Mouse (Mus musculus): ENCODE measurements around the gene Fam78a. TPM values are rescaled to one million over a fixed set of nuclear protein-coding genes. Genes with fewer than 3 reads are reported as not detected.

The Fam78a gene
- total and polyA plus RNA-seq, 2 experiments from 2014 or later = 18.0 to 28.7 TPM

GRCm38 (mm10) chr2:32096122-32096420, 11.4 kb upstream of the Fam78a start:
- Histone ChIP-seq H3K27me3 (ENCODE audit: control insufficient read depth, insufficient read depth, low read length) (no peaks in the 10 kb centered on the region), H3K4me1 (ENCODE audit: control insufficient read depth, insufficient read depth) (peaks cover 18% of the 10 kb centered on the region), H3K27ac (ENCODE audit: low read depth) (peak overlapping the region; percentile 83), H3K4me3 (ENCODE audit: low read depth, low read length) (peak overlapping the region; percentile 54), H3K9me3 (replicated peaks; ENCODE audit: control insufficient read depth, low read length) (no peaks in the 10 kb centered on the region), H3K9ac (replicated peaks; ENCODE audit: low read depth, low read length) (peak overlapping the region; percentile 68), H3K4me2 (ENCODE audit: low read depth, low read length) (peak overlapping the region; percentile 85), H3K36me3 (replicated peaks; ENCODE audit: control insufficient read depth, insufficient read depth, low read length) (0 out of 2 replicates have a peak, but pooled peaks cover 4% of the 10 kb centered on the region)
- ATAC-seq (ENCODE audit: insufficient read depth, low read depth) (peak; percentile 25; the same call in 1 of the 2 replicates), DNase-seq (ENCODE audit: low spot score) (no peak)
- WGBS = 69% methylated on average over 10 of the region's 10 CpGs
- TF ChIP-seq CTCF (IDR thresholded peaks at IDR 0.05; ENCODE audit: low read depth) = no peak
- no peak for TF ChIP-seq EP300 (IDR thresholded peaks at IDR 0.05; ENCODE audit: low read depth)

- DNase-seq (ENCODE audit: low spot score) (peak; percentile 89), ATAC-seq (ENCODE audit: insufficient read depth, low read depth) (peak; percentile 92)
- H3K9ac ChIP-seq (replicated peaks; ENCODE audit: low read depth, low read length) = peak within 1 kb of the TSS; percentile 68
- H3K27ac ChIP-seq (ENCODE audit: low read depth) = peak within 1 kb of the TSS; percentile 83
- 0 out of 2 replicates have a peak, but pooled peaks cover under 1% of the 10 kb centered on the region for H3K36me3 ChIP-seq (replicated peaks; ENCODE audit: control insufficient read depth, insufficient read depth, low read length)
- WGBS = 25% methylated on average over 22 of the region's 22 CpGs
- no peaks in the 10 kb centered on the region for H3K27me3 ChIP-seq (ENCODE audit: control insufficient read depth, insufficient read depth, low read length)
- H3K4me1 ChIP-seq (ENCODE audit: control insufficient read depth, insufficient read depth) = peaks cover 18% of the 10 kb centered on the region
- H3K4me3 ChIP-seq (ENCODE audit: low read depth, low read length) = peak within 1 kb of the TSS; percentile 54
- TF ChIP-seq CTCF (IDR thresholded peaks at IDR 0.05; ENCODE audit: low read depth) (no peak), EP300 (IDR thresholded peaks at IDR 0.05; ENCODE audit: low read depth) (peak; percentile 56; the same call in 1 of the 2 replicates)
- no peaks in the 10 kb centered on the region for H3K9me3 ChIP-seq (replicated peaks; ENCODE audit: control insufficient read depth, low read length)
- H3K4me2 ChIP-seq (ENCODE audit: low read depth, low read length) = peak within 1 kb of the TSS; percentile 85
Measured at GRCm38 (mm10) chr2:32095351-32096121, 10.9 kb upstream of the Fam78a start, which contains the start of gene Plpp7. Gene Plpp7 (plus strand): TSS chr2:32095528.

GRCm38 (mm10) chr2:32094001-32094707, 9.5 kb upstream of the Fam78a start:
- ATAC-seq (ENCODE audit: insufficient read depth, low read depth) (no peak), DNase-seq (ENCODE audit: low spot score) (no peak)
- Histone ChIP-seq H3K4me2 (ENCODE audit: low read depth, low read length) (no peak overlapping the region), H3K4me3 (ENCODE audit: low read depth, low read length) (no peak overlapping the region), H3K27ac (ENCODE audit: low read depth) (no peak overlapping the region), H3K4me1 (ENCODE audit: control insufficient read depth, insufficient read depth) (peaks cover 20% of the 10 kb centered on the region), H3K9me3 (replicated peaks; ENCODE audit: control insufficient read depth, low read length) (no peaks in the 10 kb centered on the region), H3K9ac (replicated peaks; ENCODE audit: low read depth, low read length) (no peak overlapping the region), H3K27me3 (ENCODE audit: control insufficient read depth, insufficient read depth, low read length) (no peaks in the 10 kb centered on the region), H3K36me3 (replicated peaks; ENCODE audit: control insufficient read depth, insufficient read depth, low read length) (no peaks in the 10 kb centered on the region)
- WGBS = 81% methylated on average over 7 of the region's 7 CpGs
- TF ChIP-seq EP300 (IDR thresholded peaks at IDR 0.05; ENCODE audit: low read depth) = no peak
- no peak for TF ChIP-seq CTCF (IDR thresholded peaks at IDR 0.05; ENCODE audit: low read depth)

- Histone ChIP-seq H3K4me2 (ENCODE audit: low read depth, low read length) (no peak overlapping the region), H3K27ac (ENCODE audit: low read depth) (no peak overlapping the region), H3K4me3 (ENCODE audit: low read depth, low read length) (no peak overlapping the region), H3K4me1 (ENCODE audit: control insufficient read depth, insufficient read depth) (peaks cover 24% of the 10 kb centered on the region), H3K9me3 (replicated peaks; ENCODE audit: control insufficient read depth, low read length) (no peaks in the 10 kb centered on the region), H3K27me3 (ENCODE audit: control insufficient read depth, insufficient read depth, low read length) (no peaks in the 10 kb centered on the region), H3K9ac (replicated peaks; ENCODE audit: low read depth, low read length) (no peak overlapping the region), H3K36me3 (replicated peaks; ENCODE audit: control insufficient read depth, insufficient read depth, low read length) (no peaks in the 10 kb centered on the region)
- no peak for DNase-seq (ENCODE audit: low spot score)
- no peak for ATAC-seq (ENCODE audit: insufficient read depth, low read depth)
- 44% methylated on average over 3 of the region's 3 CpGs for WGBS
- TF ChIP-seq EP300 (IDR thresholded peaks at IDR 0.05; ENCODE audit: low read depth) (no peak), CTCF (IDR thresholded peaks at IDR 0.05; ENCODE audit: low read depth) (no peak)
Measured at GRCm38 (mm10) chr2:32091956-32092355, 7.3 kb upstream of the Fam78a start.

GRCm38 (mm10) chr2:32090145-32090544, 5.5 kb upstream of the Fam78a start:
- WGBS = 74% methylated on average over 2 of the region's 2 CpGs
- no peaks in the 10 kb centered on the region for H3K27me3 ChIP-seq (ENCODE audit: control insufficient read depth, insufficient read depth, low read length)
- H3K4me2 ChIP-seq (ENCODE audit: low read depth, low read length) = no peak overlapping the region
- H3K4me3 ChIP-seq (ENCODE audit: low read depth, low read length) = no peak overlapping the region
- no peak for ATAC-seq (ENCODE audit: insufficient read depth, low read depth)
- H3K9me3 ChIP-seq (replicated peaks; ENCODE audit: control insufficient read depth, low read length) = no peaks in the 10 kb centered on the region
- DNase-seq (ENCODE audit: low spot score) = no peak
- H3K9ac ChIP-seq (replicated peaks; ENCODE audit: low read depth, low read length) = no peak overlapping the region
- no peak overlapping the region for H3K27ac ChIP-seq (ENCODE audit: low read depth)
- peaks cover 12% of the 10 kb centered on the region for H3K4me1 ChIP-seq (ENCODE audit: control insufficient read depth, insufficient read depth)
- no peaks in the 10 kb centered on the region for H3K36me3 ChIP-seq (replicated peaks; ENCODE audit: control insufficient read depth, insufficient read depth, low read length)
- no peak for TF ChIP-seq CTCF (IDR thresholded peaks at IDR 0.05; ENCODE audit: low read depth)
- no peak for TF ChIP-seq EP300 (IDR thresholded peaks at IDR 0.05; ENCODE audit: low read depth)

Data from heart, postnatal 0 days (tissue).